Mouse (Mus musculus) testis, adult 2 months (tissue): Measurements from ENCODE around the gene Cd82. TPM values are rescaled to one million over a fixed set of nuclear protein-coding genes. Genes with fewer than 3 reads are reported as not detected.

Experiments used
- H3K27ac ChIP-seq: fragments of 200-500 bp; 2 replicates; pipeline ENCODE4 v1.5.1; 2012; ENCODE audit warnings: low read depth, low read length; ENCODE audit not compliant: control insufficient read depth, insufficient read depth
- H3K27me3 ChIP-seq: fragments of 200-500 bp; 2 replicates; pipeline ENCODE4 v1.6.1; 2012; ENCODE audit warnings: mild to moderate bottlenecking, low read length, moderate library complexity; ENCODE audit not compliant: control insufficient read depth, insufficient read depth
- H3K36me3 ChIP-seq: fragments of 200-500 bp; 2 replicates; pipeline ENCODE4 v1.6.1; 2012; ENCODE audit warnings: mild to moderate bottlenecking, low read length; ENCODE audit not compliant: control insufficient read depth, insufficient read depth
- H3K4me1 ChIP-seq: fragments of 200-500 bp; 2 replicates; pipeline ENCODE4 v1.6.1; 2012; ENCODE audit warnings: low read length; ENCODE audit not compliant: control insufficient read depth, insufficient read depth
- H3K4me3 ChIP-seq: fragments of 200-500 bp; 2 replicates; pipeline ENCODE4 v1.5.1; 2012; ENCODE audit warnings: low read depth, mild to moderate bottlenecking, low read length, moderate library complexity, mixed read lengths; ENCODE audit not compliant: control insufficient read depth
- CTCF ChIP-seq: fragments of 200-500 bp; IDR thresholded peaks from 2 replicates; pipeline ENCODE4 v1.5.1; 2012; ENCODE audit warnings: low read depth, mild to moderate bottlenecking, inconsistent platforms, low read length, moderate library complexity; ENCODE audit not compliant: control insufficient read depth, insufficient read depth, insufficient replicate concordance
- POLR2A ChIP-seq: fragments of 200-500 bp; IDR thresholded peaks from 2 replicates; pipeline ENCODE4 v1.6.1; 2012; ENCODE audit warnings: low read depth, mild to moderate bottlenecking, inconsistent platforms, low read length, moderate library complexity; ENCODE audit not compliant: control insufficient read depth
- polyA plus RNA-seq: library from polyadenylated mRNA; depleted of rRNA; stranded (reverse); fragments of >200 nt; gene quantifications from 2 replicates; pipeline ENCODE4 v1.2.3, GENCODE M21; 2012

Gene Cd82
- polyA plus RNA-seq, 1 experiment = 29.9 TPM

DNA sequence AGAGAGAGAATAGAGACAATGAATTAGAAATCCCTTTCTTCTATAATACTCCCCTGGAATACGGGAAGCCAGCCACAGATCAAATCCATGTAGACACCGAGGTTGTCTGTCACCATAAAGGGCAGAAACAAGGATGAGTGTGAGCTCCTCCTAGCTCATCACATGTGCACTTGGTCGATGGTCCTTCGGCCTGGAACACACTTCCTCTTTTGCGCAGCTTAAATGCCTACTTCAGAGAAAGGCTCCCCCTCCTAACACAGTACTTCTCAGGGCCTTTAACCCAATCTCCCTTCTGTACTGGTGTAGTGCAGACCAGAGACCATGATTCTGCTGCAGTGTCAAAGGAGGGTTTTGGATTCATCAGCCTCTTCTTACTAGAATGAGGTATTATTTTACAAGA, 34.3 kb upstream of the Cd82 start:
- Histone ChIP-seq H3K36me3 (no peaks in the 10 kb centered on the region), H3K4me1 (no peaks in the 10 kb centered on the region), H3K4me3 (no peak overlapping the region), H3K27me3 (no peaks in the 10 kb centered on the region), H3K27ac (no peak overlapping the region)
- TF ChIP-seq POLR2A (no peak), CTCF (no peak)

DNA sequence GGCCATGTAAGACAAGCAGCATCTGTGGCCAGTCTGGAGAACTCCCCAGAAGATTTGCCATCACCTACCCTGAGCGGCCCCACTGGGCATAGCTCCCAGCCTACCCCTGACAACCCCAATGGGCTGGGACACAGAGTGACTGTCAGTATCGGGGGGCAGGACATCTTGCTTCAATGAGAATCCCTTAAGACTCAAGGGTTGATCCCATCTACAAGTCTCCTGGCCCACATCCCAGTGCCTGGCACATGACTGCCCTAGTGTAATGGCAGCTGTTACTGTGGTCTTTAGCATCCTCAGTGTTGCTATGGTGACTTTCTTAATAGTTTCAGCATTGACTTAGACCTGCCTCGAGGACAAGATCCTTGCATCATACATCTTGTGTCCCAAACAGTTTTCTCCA, 32.2 kb upstream of the Cd82 start:
- no peaks in the 10 kb centered on the region for H3K27me3 ChIP-seq
- H3K36me3 ChIP-seq = no peaks in the 10 kb centered on the region
- H3K27ac ChIP-seq = no peak overlapping the region
- no peak overlapping the region for H3K4me3 ChIP-seq
- no peaks in the 10 kb centered on the region for H3K4me1 ChIP-seq
- no peak for TF ChIP-seq POLR2A
- TF ChIP-seq CTCF = no peak

- H3K27ac ChIP-seq = no peak overlapping the region
Observed at GRCm38 (mm10) chr2:93493541-93493940, 30.6 kb upstream of the Cd82 start.

DNA sequence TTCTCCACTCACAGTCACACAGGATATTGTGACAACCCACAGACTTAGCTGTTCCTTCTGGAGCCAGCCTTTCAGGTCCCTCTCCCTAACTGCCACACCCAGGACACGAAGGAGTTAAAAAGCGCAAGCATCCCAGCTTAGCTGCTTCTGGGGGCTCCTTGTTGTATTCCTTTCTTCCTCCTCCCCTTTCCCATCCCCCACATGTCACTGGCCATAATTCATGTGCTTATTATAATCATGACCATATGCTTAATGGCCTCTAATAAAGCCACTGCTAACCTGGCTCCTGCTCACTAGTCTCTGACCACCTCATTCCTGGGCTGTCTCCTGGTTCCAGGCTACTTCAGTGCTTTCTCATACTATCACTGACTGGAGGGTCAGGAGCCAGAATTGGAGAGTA, 27.6 kb upstream of the Cd82 start:
- no peaks in the 10 kb centered on the region for H3K4me1 ChIP-seq
- H3K27me3 ChIP-seq = no peaks in the 10 kb centered on the region
- H3K27ac ChIP-seq = no peak overlapping the region
- H3K36me3 ChIP-seq = no peaks in the 10 kb centered on the region
- H3K4me3 ChIP-seq = no peak overlapping the region
- TF ChIP-seq POLR2A (no peak), CTCF (no peak)

More at GRCm38 (mm10) chr2:93493541-93493940, 30.6 kb upstream of the Cd82 start:
- no peaks in the 10 kb centered on the region for H3K4me1 ChIP-seq
- H3K27me3 ChIP-seq = no peaks in the 10 kb centered on the region
- TF ChIP-seq CTCF (no peak), POLR2A (no peak)
- no peaks in the 10 kb centered on the region for H3K36me3 ChIP-seq
- H3K4me3 ChIP-seq = no peak overlapping the region

DNA sequence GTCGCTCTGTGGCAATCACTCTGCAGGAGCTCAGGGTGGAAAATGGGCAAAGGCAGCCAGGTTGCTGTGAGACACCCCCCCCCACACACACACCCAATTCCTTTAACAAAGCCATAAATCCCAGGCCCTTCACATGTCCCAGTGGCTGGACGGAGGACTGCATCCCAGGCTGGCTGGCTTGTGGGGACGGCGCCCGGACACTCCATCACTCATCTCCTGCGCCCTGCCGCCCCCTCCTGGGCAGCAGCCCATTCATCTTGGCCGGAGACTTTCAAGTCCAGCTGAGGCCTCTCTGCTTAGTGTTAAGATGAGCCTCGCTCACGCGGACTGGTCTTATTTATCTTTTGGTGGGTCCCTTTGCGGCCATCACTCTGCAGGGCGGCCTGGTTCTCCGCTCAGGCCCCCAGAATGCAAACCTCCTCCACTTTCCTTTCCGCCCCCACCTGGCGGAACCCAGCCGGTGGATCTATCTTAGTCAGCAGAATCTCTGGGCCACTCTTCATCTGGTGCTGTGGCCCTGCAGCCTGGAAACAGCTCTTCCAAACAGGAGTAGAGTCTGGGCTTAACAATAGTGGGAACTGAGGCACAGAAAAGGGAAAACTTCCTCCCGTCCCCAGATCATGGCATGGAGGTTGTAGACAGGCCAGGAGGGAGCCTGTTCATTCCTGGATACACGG, 26.1 kb upstream of the Cd82 start:
- H3K36me3 ChIP-seq = no peaks in the 10 kb centered on the region
- H3K4me1 ChIP-seq = no peaks in the 10 kb centered on the region
- H3K4me3 ChIP-seq = no peak overlapping the region
- no peak overlapping the region for H3K27ac ChIP-seq
- no peaks in the 10 kb centered on the region for H3K27me3 ChIP-seq
- no peak for TF ChIP-seq POLR2A
- TF ChIP-seq CTCF = no peak

- H3K4me1 ChIP-seq = no peaks in the 10 kb centered on the region
- no peak for TF ChIP-seq POLR2A
- no peak for TF ChIP-seq CTCF
- no peak overlapping the region for H3K27ac ChIP-seq
- no peaks in the 10 kb centered on the region for H3K36me3 ChIP-seq
- no peak overlapping the region for H3K4me3 ChIP-seq
- H3K27me3 ChIP-seq = no peaks in the 10 kb centered on the region
Observed at GRCm38 (mm10) chr2:93485459-93485858, 22.5 kb upstream of the Cd82 start.

DNA sequence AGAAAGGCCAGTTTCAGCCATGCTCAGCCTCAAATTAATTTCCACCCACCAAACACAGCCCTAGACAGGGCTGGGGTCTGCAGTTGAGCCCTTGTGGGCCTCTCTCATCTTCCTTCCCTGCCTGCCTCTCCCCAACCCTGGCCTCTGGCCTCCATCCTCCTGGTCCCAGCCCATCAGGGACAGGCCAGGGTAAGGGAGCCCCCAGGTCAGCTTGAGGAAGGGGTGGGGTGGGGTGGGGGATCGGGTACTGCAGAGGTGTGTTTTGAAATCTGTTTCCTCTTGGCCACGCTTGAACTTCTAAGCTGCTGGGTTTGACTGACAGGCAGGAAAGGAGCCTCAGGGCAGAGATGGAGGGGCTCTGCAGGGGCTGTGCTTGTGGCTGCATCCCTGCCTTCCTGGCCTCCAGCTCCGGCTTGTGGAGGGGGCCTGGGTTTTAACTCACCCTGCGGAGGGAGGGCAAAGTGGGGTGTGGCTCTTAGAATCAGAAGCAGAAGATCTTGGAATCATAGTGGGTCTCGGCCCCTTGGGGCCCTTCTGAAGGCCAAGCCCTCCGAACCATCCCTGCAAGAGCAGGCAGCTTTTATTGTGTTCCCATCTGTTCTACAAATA, 19.2 kb upstream of the Cd82 start:
- H3K36me3 ChIP-seq = no peaks in the 10 kb centered on the region
- no peaks in the 10 kb centered on the region for H3K27me3 ChIP-seq
- no peak for TF ChIP-seq CTCF
- TF ChIP-seq POLR2A = no peak
- no peak overlapping the region for H3K27ac ChIP-seq
- H3K4me1 ChIP-seq = no peaks in the 10 kb centered on the region
- no peak overlapping the region for H3K4me3 ChIP-seq
